Comparison of ENCODE assay signal across 24 mouse cellular contexts in the genomic region with DNA sequence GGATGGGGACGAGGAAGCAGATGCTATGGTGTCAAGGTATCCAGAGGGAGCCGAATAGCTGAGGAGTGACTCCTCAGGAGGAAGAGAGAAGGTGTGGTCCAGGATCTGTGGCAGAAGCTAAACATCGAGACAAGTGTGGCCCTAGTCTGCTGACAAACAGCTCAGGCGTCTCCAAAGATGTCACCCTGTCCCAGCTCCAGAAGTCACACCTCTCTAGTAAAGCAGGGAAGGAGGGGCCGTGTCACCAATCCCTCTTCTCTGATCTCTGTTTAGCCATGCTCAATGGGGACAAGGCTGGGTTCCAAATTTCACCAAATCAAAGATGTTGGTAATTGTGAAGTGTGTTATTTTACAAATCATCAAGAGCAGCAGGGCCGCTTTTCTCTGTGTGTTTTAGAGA. TPM values are rescaled to one million over a fixed set of nuclear protein-coding genes. Genes with fewer than 3 reads are reported as not detected.
DNase-seq lines count a peak whose midpoint lies in the region; ATAC-seq and TF ChIP-seq lines count a peak whose summit lies in the region.
"Had no signal": no experiment of that assay in that cellular context is flagged by ENCODE, and none has a peak within 500 bp of the region (broad histone marks: within the 10 kb centered on the region; RNA-seq: fewer than 3 reads in every experiment).

No protein-coding gene starts in this region.

- 48% methylated on average over 6 of the region's 6 CpGs for WGBS in lung, embryonic 14.5 days
- WGBS in lung, adult 2 months, result 62% methylated on average over 6 of the region's 6 CpGs
- 68% methylated on average over 6 of the region's 6 CpGs for WGBS in kidney, adult 2 months

- H3K36me3 ChIP-seq in lung, embryonic 14.5 days (ENCODE audit: insufficient read depth), result no peaks in the 10 kb centered on the region
- no peaks in the 10 kb centered on the region for H3K36me3 ChIP-seq in kidney, adult 2 months (ENCODE audit: control insufficient read depth, insufficient read depth, low read length)
- H3K36me3 ChIP-seq: embryonic facial prominence, embryonic 12.5 days; embryonic facial prominence, embryonic 15.5 days; heart, embryonic 10.5 days; heart, embryonic 13.5 days; hindbrain, embryonic 12.5 days; hindbrain, embryonic 15.5 days had no signal

- TF ChIP-seq CTCF in gastrocnemius, adult 2 months (IDR thresholded peaks at IDR 0.05), result no peak
- no peak for TF ChIP-seq CTCF in lung, embryonic 14.5 days (IDR thresholded peaks at IDR 0.05; ENCODE audit: low read depth)
- no peak for TF ChIP-seq CTCF in lung, adult 2 months (IDR thresholded peaks at IDR 0.05; ENCODE audit: insufficient read depth, low read length)
- no peak for TF ChIP-seq CTCF in kidney, adult 2 months (conservative IDR thresholded peaks at IDR 0.05; ENCODE audit: insufficient read depth, insufficient read length, low read depth, low read length)

- H3K4me1 ChIP-seq in lung, embryonic 14.5 days (ENCODE audit: insufficient read depth), result no peaks in the 10 kb centered on the region
- no peaks in the 10 kb centered on the region for H3K4me1 ChIP-seq in lung, adult 2 months (ENCODE audit: control insufficient read depth, insufficient read depth, low read length)
- H3K4me1 ChIP-seq in brown adipose tissue, adult 24 weeks (ENCODE audit: control insufficient read depth, insufficient read depth, insufficient read length, low read length), result peaks cover 15% of the 10 kb centered on the region
- H3K4me1 ChIP-seq in kidney, adult 2 months (ENCODE audit: control insufficient read depth, insufficient read depth, low read length), result no peaks in the 10 kb centered on the region
- H3K4me1 ChIP-seq: embryonic facial prominence, embryonic 12.5 days; embryonic facial prominence, embryonic 15.5 days; heart, embryonic 10.5 days; heart, embryonic 13.5 days; hindbrain, embryonic 12.5 days; hindbrain, embryonic 15.5 days had no signal

- no peak for DNase-seq in gastrocnemius, adult 2 months
- DNase-seq in gastrocnemius, postnatal 25 days, result no peak
- peak; percentile 43 for DNase-seq in lung, embryonic 14.5 days
- DNase-seq in lung, adult 2 months, result no peak
- peak; percentile 60 for DNase-seq in lung, postnatal 14 days
- no peak for DNase-seq in kidney, adult 2 months
- DNase-seq in kidney, adult 18-20 months, result no peak
- DNase-seq: adrenal gland, postnatal 10 days; adrenal gland, postnatal 36 days; cerebellum, adult 11 months; cerebellum, adult 2 months; cerebellum, adult 9-11 months; cerebellum, postnatal 25 days; forebrain, postnatal 0 days; gastrocnemius, postnatal 36 days had no signal

- TF ChIP-seq POLR2A in lung, adult 2 months (IDR thresholded peaks at IDR 0.05; ENCODE audit: borderline replicate concordance, extremely low read depth, low read depth, low read length), result no peak
- no peak for TF ChIP-seq POLR2A in kidney, adult 2 months (IDR thresholded peaks at IDR 0.05; ENCODE audit: low read depth, low read length)

- no peaks in the 10 kb centered on the region for H3K27me3 ChIP-seq in lung, embryonic 14.5 days (ENCODE audit: insufficient read depth, low read length)
- H3K27me3 ChIP-seq in kidney, adult 2 months (replicated peaks; ENCODE audit: control insufficient read depth, insufficient read depth, low read length), result no peaks in the 10 kb centered on the region
- H3K27me3 ChIP-seq: embryonic facial prominence, embryonic 12.5 days; embryonic facial prominence, embryonic 15.5 days; heart, embryonic 13.5 days; hindbrain, embryonic 12.5 days; hindbrain, embryonic 15.5 days had no signal

- peak overlapping the region; percentile 72; the same call in 1 of the 2 replicates for H3K27ac ChIP-seq in gastrocnemius, adult 2 months
- H3K27ac ChIP-seq in lung, embryonic 14.5 days (ENCODE audit: low read depth), result no peak overlapping the region
- 0 out of 2 replicates have a peak overlapping the region, but pooled peaks have one; percentile 44 for H3K27ac ChIP-seq in brown adipose tissue, adult 24 weeks (replicated peaks; ENCODE audit: low read depth, low read length)
- no peak overlapping the region for H3K27ac ChIP-seq in kidney, adult 2 months (ENCODE audit: insufficient read depth, low read depth, low read length)
- H3K27ac ChIP-seq: embryonic facial prominence, embryonic 12.5 days; embryonic facial prominence, embryonic 15.5 days; heart, embryonic 10.5 days; heart, embryonic 13.5 days; hindbrain, embryonic 12.5 days; hindbrain, embryonic 15.5 days had no signal

- no peak overlapping the region for H3K4me2 ChIP-seq in lung, embryonic 14.5 days
- H3K4me2 ChIP-seq: embryonic facial prominence, embryonic 12.5 days; embryonic facial prominence, embryonic 15.5 days; heart, embryonic 13.5 days; hindbrain, embryonic 12.5 days; hindbrain, embryonic 15.5 days had no signal

- H3K9ac ChIP-seq in lung, embryonic 14.5 days, result no peak overlapping the region
- H3K9ac ChIP-seq: embryonic facial prominence, embryonic 12.5 days; embryonic facial prominence, embryonic 15.5 days; forebrain, postnatal 0 days; heart, embryonic 13.5 days; hindbrain, embryonic 12.5 days; hindbrain, embryonic 15.5 days had no signal

- H3K4me3 ChIP-seq in gastrocnemius, adult 2 months, result no peak overlapping the region
- no peak overlapping the region for H3K4me3 ChIP-seq in lung, embryonic 14.5 days (ENCODE audit: low read depth, low read length)
- H3K4me3 ChIP-seq in lung, adult 2 months (replicated peaks; ENCODE audit: extremely low read depth, low read depth, low read length), result no peak overlapping the region
- no peak overlapping the region for H3K4me3 ChIP-seq in brown adipose tissue, adult 24 weeks (ENCODE audit: insufficient read depth, low read depth, low read length)
- no peak overlapping the region for H3K4me3 ChIP-seq in kidney, adult 2 months (ENCODE audit: insufficient read depth, low read depth, low read length)
- H3K4me3 ChIP-seq: embryonic facial prominence, embryonic 12.5 days; embryonic facial prominence, embryonic 15.5 days; heart, embryonic 10.5 days; heart, embryonic 13.5 days; hindbrain, embryonic 12.5 days; hindbrain, embryonic 15.5 days had no signal

- intact Hi-C loops in gastrocnemius, adult 2 months (cut with DNase I), result no loop called here

- no peak for ATAC-seq in lung, embryonic 14.5 days (ENCODE audit: insufficient read depth)
- ATAC-seq: forebrain, embryonic 14.5 days; forebrain, postnatal 0 days had no signal

- H3K9me3 ChIP-seq in lung, embryonic 14.5 days (ENCODE audit: low read depth, low read length), result no peaks in the 10 kb centered on the region
- H3K9me3 ChIP-seq: embryonic facial prominence, embryonic 12.5 days; embryonic facial prominence, embryonic 15.5 days; heart, embryonic 10.5 days; heart, embryonic 13.5 days; hindbrain, embryonic 12.5 days; hindbrain, embryonic 15.5 days had no signal

RNA-seq across cellular contexts. Expression of a gene that starts 33.8 kb away (rescaled TPM):
- 1 to 10 TPM; 3.4 to 4.9 TPM for total RNA-seq in gastrocnemius, adult 2 months (2021)
- 1 to 10 TPM; 1.5 to 2.7 TPM for total RNA-seq in gastrocnemius, postnatal 25 days (2021)
- 4.8 and 5.5 TPM in 2 replicates for polyA plus RNA-seq in lung, embryonic 14.5 days (2014; fragmentation: Nextera tagmentation; extraction: Ambion mirVana)
- polyA plus RNA-seq in lung, adult 2 months (2012; rRNA removed), result 3.4 and 4.0 TPM in 2 replicates
- 1.7 and 3.1 TPM in 2 replicates for polyA plus RNA-seq in brown adipose tissue, adult 24 weeks (2012; ENCODE audit: insufficient read depth, insufficient read length, missing spikeins)
- polyA plus RNA-seq in kidney, adult 2 months (2012; rRNA removed), result 6.1 and 7.4 TPM in 2 replicates
- total RNA-seq: common myeloid progenitor, adult 5-6 weeks had no signal

Comparison
In these comparisons a context has a peak if more than half of its experiments do, and no peak if none do; other contexts are left out.
1. DNase-seq: peak in lung, embryonic 14.5 days (single experiment) and lung, postnatal 14 days (single experiment); none in gastrocnemius, adult 2 months (single experiment), gastrocnemius, postnatal 25 days (single experiment), lung, adult 2 months (single experiment), kidney, adult 2 months (single experiment) and kidney, adult 18-20 months (single experiment).
2. H3K27ac ChIP-seq: peak in gastrocnemius, adult 2 months (single experiment) and brown adipose tissue, adult 24 weeks (single experiment); none in lung, embryonic 14.5 days (single experiment) and kidney, adult 2 months (single experiment).